Mouse (Mus musculus): ENCODE measurements at regions not wholly inside any gene's neighbourhood (a gene's known extent, or its start where the extent isn't known, plus 50 kb on each side); places are given as distances from the start of the nearest gene placed in this dataset.

DNA sequence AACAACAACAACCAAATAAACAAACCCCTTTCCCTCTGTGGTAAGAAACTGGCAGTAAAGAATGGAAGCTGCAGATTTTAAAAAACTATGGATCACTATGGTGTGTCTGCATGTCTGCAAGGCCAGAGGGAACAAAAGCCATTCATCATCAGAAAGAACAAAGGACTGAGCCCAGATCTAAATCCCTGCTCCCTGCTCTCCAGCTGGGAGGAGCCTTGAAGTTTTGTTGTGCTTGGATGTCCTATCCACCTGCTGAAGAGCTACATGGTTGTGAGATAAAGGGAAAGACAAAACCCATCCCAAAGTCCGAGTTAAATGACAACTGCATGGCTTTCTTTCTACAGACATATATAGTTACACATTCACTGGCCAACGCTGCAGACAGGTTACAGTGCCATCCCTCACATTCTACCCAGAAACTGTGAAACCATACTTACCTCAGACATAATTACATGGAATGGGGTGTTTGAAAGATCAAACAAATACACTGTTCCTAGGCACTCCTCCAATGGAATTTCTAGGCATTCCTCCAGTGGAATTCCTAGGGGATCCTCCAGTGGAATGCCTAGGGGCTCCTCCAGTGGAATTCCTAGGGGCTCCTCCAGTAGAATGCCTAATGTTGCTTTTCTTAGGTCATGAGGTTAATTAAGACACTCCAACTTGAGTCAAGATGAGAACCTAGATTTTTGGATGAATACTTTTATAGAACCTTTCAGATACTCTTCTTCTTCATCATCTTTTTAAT lies 2054.2 kb downstream of the A830018L16Rik start:
- Histone ChIP-seq H3K27me3 (no peaks in the 10 kb centered on the region), H3K9ac (no peak overlapping the region), H3K4me2 (replicated peaks) (no peak overlapping the region), H3K36me3 (no peaks in the 10 kb centered on the region), H3K4me3 (replicated peaks) (no peak overlapping the region), H3K27ac (replicated peaks) (no peak overlapping the region), H3K4me1 (no peaks in the 10 kb centered on the region; the same call in 1 of the 2 replicates), H3K9me3 (replicated peaks) (no peaks in the 10 kb centered on the region)
- no peak for ATAC-seq (ENCODE audit: insufficient number of reproducible peaks, low FRiP score, low TSS enrichment, low read depth)
- 26% methylated on average over 2 of the region's 2 CpGs for WGBS

DNA sequence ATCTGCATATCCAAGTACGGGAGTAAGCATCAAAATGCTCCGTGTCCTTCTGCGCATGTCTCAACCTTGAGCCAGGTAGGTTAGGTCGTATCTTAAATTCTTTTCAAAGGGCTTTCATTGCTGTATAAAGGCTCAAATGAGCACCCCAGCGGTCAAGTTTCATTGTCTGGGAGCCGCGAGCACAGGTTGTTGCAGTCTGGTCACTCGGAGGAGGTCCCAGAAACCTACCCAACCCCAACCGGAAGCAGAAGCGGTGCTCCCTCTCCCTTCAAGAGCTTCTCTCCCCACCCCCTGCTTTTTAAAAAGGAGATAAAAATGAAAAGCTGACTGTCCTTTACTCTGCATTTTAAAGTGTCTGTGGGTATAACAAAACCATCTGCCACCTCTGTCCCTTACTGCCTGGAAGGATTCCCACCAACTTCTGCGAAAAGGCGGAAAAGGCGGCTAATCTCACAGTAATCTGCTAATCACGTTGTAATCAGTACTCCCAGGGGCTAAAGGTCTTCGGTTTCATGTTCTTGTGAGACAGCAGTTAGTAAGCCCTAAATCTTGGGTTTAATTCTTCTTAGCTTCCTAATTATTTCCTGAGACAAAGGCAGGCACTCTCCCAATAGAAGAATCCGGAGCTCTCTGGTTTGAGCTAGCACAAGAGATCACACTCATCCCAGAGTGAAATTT lies 2081.0 kb downstream of the A830018L16Rik start:
- no peak for ATAC-seq (ENCODE audit: insufficient number of reproducible peaks, low FRiP score, low TSS enrichment, low read depth)
- Histone ChIP-seq H3K9me3 (replicated peaks) (no peaks in the 10 kb centered on the region), H3K9ac (no peak overlapping the region; the same call in 1 of the 2 replicates), H3K27me3 (no peaks in the 10 kb centered on the region), H3K27ac (replicated peaks) (no peak overlapping the region), H3K4me3 (replicated peaks) (peak overlapping the region; percentile 31), H3K4me2 (replicated peaks) (peak overlapping the region; percentile 39), H3K36me3 (no peaks in the 10 kb centered on the region), H3K4me1 (peaks cover 9% of the 10 kb centered on the region)
- WGBS: 14% methylated on average over 16 of the region's 16 CpGs

DNA sequence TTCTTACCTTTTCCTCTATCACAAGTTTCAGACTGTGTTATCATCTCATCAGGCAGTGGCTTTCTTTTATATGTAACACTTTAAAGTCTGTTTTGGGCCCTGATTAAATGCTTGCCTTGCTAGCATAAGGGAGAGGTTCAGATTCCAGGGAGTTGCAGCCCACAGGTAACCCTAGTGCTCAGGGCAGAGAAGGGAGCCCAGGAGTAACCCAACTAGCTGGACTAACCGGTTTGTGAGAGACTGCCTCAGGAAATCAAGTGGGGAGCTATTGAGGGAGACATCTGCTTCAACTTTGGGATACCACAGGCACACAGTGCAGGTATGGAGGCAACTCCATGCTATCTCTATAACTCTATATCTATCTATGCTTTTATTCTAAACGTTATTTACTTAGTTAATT lies 2082.5 kb downstream of the A830018L16Rik start:
- ATAC-seq (ENCODE audit: insufficient number of reproducible peaks, low FRiP score, low TSS enrichment, low read depth): no peak

DNA sequence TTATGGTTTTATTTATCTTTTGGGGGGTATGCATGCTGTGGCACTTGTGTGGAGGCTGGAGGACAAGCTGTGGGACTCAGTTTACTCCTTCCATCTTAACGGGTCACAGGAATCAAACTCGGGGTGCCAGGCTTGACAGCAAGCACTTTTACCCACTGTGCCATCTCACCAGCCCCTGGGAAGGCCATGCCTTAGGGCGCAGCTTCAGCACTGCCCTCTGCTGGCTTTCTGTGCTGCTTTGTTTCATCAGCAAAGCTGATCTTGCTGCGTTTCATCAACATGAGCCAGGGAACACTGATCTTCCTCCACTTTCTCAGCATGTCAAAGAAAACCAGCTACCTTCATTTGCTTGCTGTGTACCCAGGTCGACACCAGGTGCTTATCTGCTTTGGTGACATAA lies 2086.6 kb downstream of the A830018L16Rik start:
- WGBS: 24% methylated on average over 5 of the region's 5 CpGs
- H3K4me2 ChIP-seq (replicated peaks): no peak overlapping the region
- H3K9me3 ChIP-seq (replicated peaks): no peaks in the 10 kb centered on the region
- H3K4me1 ChIP-seq: no peaks in the 10 kb centered on the region
- H3K27ac ChIP-seq (replicated peaks): no peak overlapping the region
- no peak for ATAC-seq (ENCODE audit: insufficient number of reproducible peaks, low FRiP score, low TSS enrichment, low read depth)
- no peaks in the 10 kb centered on the region for H3K27me3 ChIP-seq
- H3K36me3 ChIP-seq: no peaks in the 10 kb centered on the region
- no peak overlapping the region for H3K9ac ChIP-seq
- no peak overlapping the region for H3K4me3 ChIP-seq (replicated peaks)

More for the DNA sequence above, 2082.5 kb downstream of the A830018L16Rik start:
- Histone ChIP-seq H3K4me2 (replicated peaks) (no peak overlapping the region), H3K27ac (replicated peaks) (no peak overlapping the region), H3K36me3 (no peaks in the 10 kb centered on the region), H3K9ac (no peak overlapping the region), H3K9me3 (replicated peaks) (no peaks in the 10 kb centered on the region), H3K4me3 (replicated peaks) (no peak overlapping the region), H3K4me1 (peaks cover 9% of the 10 kb centered on the region), H3K27me3 (no peaks in the 10 kb centered on the region)
- WGBS: 13% methylated on average over 2 of the region's 2 CpGs

DNA sequence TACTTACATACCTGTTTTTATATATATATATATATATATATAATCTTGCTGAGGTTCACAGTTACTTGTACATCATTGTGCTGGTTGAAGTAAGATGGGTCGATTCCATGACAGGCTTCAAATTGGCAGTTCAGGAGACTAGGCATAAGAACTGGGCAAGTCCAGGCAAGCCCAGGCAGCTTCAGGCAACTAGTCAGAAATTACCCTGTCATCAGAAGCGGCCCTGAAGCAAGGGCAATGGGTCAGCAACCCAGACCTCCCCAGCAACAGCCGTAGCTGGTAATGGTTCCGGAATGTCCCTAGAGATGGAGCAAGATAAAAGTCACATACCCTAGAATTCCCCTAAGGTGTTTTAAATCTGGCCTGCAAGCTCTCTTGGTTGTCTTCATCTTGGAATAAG lies 2088.0 kb downstream of the A830018L16Rik start:
- Histone ChIP-seq H3K9me3 (replicated peaks) (no peaks in the 10 kb centered on the region), H3K4me2 (replicated peaks) (no peak overlapping the region), H3K27me3 (no peaks in the 10 kb centered on the region), H3K36me3 (no peaks in the 10 kb centered on the region), H3K27ac (replicated peaks) (no peak overlapping the region), H3K9ac (no peak overlapping the region), H3K4me1 (no peaks in the 10 kb centered on the region), H3K4me3 (replicated peaks) (no peak overlapping the region)
- WGBS: 47% methylated on average over 4 of the region's 4 CpGs
- no peak for ATAC-seq (ENCODE audit: insufficient number of reproducible peaks, low FRiP score, low TSS enrichment, low read depth)

DNA sequence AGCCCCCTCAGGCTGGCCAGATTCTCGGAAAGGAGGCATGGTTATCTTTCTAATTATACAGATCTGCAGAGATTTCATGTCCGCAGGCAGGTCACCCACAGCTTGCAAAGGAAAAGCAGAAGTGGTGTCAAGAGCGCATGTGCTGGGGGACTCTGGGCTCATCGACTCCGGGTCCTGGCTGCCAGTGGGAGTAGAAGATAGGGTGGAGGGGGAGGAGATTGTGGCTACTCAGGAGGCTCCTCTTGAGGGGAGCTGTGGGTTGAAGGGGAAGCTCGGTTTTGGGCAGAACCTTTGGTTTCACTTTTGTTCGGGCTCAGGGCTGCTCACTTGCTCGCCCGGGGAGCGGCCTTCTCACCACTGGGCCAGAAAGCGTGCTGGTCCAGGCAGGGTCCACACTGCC lies 2099.9 kb downstream of the A830018L16Rik start:
- no peaks in the 10 kb centered on the region for H3K27me3 ChIP-seq
- no peak overlapping the region for H3K27ac ChIP-seq (replicated peaks)
- H3K9me3 ChIP-seq (replicated peaks): no peaks in the 10 kb centered on the region
- H3K4me3 ChIP-seq (replicated peaks): no peak overlapping the region
- ATAC-seq (ENCODE audit: insufficient number of reproducible peaks, low FRiP score, low TSS enrichment, low read depth): no peak
- H3K9ac ChIP-seq: no peak overlapping the region
- H3K4me1 ChIP-seq: no peaks in the 10 kb centered on the region
- H3K4me2 ChIP-seq (replicated peaks): no peak overlapping the region
- no peaks in the 10 kb centered on the region for H3K36me3 ChIP-seq
- WGBS: 89% methylated on average over 11 of the region's 11 CpGs
